Mouse (Mus musculus) kidney, adult 2 months (tissue): ENCODE data around the gene Plekha7.

ENCODE experiments used
- CTCF ChIP-seq: fragments of 200-500 bp; conservative IDR thresholded peaks from 2 replicates; pipeline ENCODE4 v1.5.1; 2011; ENCODE audit warnings: low read depth, mild to moderate bottlenecking, control low read depth, low read length, moderate library complexity, mixed read lengths; ENCODE audit not compliant: insufficient read depth, insufficient read length
- POLR2A ChIP-seq: fragments of 200-500 bp; IDR thresholded peaks from one replicate; pipeline ENCODE4 v1.6.1; 2011; ENCODE audit warnings: low read depth, low read length, control low read depth

GRCm38 (mm10) chr7:116286611-116287355 lies 21.4 kb downstream of the Plekha7 start:
- TF ChIP-seq CTCF, result no peak
- TF ChIP-seq POLR2A, result no peak
